Mouse (Mus musculus) adrenal gland, adult 2 months (tissue): ENCODE measurements around the gene A030005K14Rik. TPM values are rescaled to one million over a fixed set of nuclear protein-coding genes. Genes with fewer than 3 reads are reported as not detected.

Experiments
- DNase-seq: peaks from one replicate; pipeline ENCODE4 v3.0.0; 2021
- long read RNA-seq: library from polyadenylated mRNA; stranded (forward); transcript quantifications from one replicate; pipeline ENCODE4 v2.0.0, GENCODE M21; 2021
- polyA plus RNA-seq: library from polyadenylated mRNA; depleted of rRNA; stranded (reverse); fragments of >200 nt; gene quantifications from 2 replicates; pipeline ENCODE4 v1.2.3, GENCODE M21; 2012; rRNA removed
- total RNA-seq, 2 experiments: library from RNA; stranded (reverse); gene quantifications; 2 replicates each; pipeline ENCODE4 v1.2.3; 2021

A030005K14Rik gene
- total RNA-seq, result not detected
- polyA plus RNA-seq, result not detected in 2 replicates
- long read RNA-seq, result 0 reads

DNA sequence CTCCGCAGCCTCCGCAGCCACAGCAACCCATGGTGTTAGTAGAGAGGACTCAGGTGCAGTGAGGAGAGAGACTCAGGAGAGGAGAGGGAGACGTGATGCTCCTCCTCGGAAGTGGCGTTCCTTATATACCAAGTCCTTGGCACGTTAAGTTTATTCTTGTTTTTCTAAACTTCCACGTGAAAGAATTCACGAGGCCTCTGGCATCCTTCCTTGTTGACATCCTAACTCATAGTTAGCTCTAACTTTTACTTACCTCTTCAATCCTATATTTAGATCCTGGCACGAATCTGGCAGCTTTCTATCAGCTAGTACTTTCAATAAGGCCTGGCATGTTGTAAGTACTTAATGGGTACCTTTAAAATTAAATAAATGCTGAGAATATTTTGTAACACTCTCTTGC is at the start of gene A030005K14Rik:
TSS of gene A030005K14Rik (minus strand) at position 101 of the 400 bp plus-strand sequence.
- DNase-seq, result no peak

DNA sequence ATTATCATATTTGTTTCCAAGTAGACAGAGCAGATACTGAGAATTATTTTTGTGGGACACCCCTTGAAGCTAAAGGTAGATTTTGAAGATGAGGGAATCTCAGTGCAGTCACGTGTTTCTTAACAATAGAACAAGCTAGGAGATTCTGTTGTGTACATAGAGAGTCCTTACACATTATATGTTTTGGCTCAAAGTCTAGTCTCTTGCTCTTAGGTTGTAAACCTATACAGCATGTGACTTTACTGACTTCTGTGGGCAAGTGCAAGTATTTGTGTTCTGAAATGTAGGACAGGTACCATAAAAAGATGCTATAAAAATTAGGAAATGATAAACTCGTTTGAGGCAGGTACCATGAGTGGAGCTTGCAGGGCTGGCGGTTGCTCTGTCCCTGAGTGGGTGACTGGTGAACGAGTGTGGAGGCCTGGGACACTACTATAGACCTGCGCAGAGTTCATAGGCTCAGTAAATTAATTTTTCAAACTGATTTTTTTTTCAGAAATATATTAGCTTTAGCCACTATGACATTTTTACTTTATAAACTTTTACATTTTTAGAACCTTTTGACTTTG is 48.3 kb upstream of the A030005K14Rik start:
- no peak for DNase-seq

DNA sequence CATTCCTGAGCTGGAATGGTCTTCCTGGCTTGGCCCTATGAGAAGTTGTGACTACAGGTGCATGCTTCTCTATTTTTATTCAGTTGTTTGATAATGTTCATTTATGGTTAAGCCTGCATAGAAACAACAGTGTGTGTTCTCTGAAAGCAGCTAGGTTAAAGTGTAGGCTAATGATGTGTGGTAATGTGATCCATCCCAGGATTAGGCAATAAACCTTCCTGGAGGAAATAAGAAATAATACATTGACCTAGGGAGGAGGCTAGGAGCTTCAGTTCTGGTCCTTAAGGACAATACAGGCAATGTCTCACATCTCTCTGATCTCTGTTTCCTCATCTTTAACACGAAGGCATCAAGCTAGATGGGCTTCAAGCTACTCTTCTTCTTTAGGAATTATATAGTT is 46.3 kb upstream of the A030005K14Rik start:
- no peak for DNase-seq

GRCm38 (mm10) chr1:83101891-83102290 is 42.7 kb upstream of the A030005K14Rik start:
- no peak for DNase-seq

DNA sequence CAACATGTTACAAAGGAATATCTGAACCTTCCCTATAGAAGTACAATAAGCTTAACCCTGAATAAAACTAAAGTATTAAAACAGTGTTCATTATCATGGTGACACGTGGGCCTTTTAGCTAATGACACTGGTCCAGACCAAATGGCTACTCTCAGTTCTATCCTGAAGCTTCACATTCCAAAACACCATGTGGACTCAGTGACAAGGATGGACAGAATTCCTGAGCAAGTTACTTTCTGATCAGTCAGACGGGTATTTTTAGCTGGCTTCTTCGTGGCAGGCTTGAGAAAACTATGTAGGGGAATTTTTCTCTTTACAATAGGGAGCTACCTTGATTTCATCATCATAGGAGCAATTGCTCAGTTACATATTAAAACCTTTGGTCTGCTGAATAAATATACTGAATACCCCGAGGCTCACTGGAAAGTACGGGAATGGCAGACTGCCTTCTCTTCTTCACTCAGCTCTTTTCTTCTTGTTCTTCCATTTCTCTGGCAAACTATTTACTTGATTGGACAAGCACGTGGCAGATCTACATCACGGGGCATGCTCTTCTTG is 40.5 kb upstream of the A030005K14Rik start:
- DNase-seq, result no peak

- DNase-seq, result no peak
Measured at GRCm38 (mm10) chr1:83099160-83099559, 40.0 kb upstream of the A030005K14Rik start.

- no peak for DNase-seq
Measured at GRCm38 (mm10) chr1:83096935-83097334, 37.8 kb upstream of the A030005K14Rik start.

GRCm38 (mm10) chr1:83091268-83091667 is 32.1 kb upstream of the A030005K14Rik start:
- DNase-seq, result no peak

GRCm38 (mm10) chr1:83084790-83085189 is 25.6 kb upstream of the A030005K14Rik start:
- DNase-seq, result no peak

- no peak for DNase-seq
Measured at GRCm38 (mm10) chr1:83077016-83077415, 17.8 kb upstream of the A030005K14Rik start.

DNA sequence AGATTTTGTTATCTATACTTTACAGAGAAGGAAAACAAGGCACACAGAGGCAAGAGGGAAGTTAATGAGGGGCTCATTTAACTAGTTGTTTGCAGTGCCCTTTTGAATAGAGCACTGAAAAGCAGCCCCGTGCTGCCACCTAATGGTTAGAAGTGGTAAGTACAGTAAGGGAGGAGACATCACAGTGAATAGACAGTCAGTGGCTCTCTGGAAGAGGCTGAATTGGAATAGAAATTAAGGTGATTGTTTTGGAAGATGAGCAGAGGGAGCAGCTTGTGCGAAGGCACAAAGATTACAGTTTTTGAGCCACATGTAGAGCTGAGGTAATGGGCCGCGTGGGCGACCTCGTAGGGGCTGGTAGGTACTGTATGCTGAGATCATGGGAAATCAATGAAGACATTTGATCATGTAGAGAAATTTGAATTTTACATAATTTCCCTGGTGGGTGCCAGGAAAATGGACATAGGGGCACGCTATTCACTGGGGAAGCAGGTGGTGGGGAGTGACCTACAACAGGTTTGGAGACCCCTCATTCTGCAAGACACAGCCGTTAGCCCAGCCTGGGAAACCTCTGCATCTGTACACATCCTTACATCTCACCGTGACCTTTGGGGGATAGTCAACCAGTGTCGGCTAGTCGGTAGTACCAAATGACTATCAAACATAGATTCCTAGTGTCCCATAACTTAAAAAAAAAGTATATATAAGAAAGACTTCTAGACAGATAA is 17.2 kb upstream of the A030005K14Rik start:
- peak; percentile 14 for DNase-seq

GRCm38 (mm10) chr1:83075526-83076189 is 16.5 kb upstream of the A030005K14Rik start:
- DNase-seq, result no peak

DNA sequence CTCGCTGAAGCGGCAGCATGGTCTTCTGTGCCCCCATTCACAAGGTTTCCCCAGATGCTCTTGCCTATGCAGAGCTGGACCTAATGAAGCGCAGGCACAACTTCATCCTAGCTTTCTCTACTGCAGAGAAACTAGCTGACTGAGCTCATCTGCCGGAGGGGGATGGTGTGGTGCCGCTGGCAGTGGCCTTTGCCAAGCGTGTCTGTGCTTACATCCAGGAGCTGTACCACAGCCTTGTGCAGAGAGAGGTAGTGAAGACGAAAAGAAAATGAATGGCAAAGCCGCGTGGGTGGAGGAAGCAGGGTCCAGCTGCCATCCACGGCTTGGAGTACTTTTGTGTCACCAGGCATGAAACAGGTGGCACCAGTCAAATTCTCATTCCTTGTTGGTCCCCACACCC is 8.0 kb upstream of the A030005K14Rik start:
- no peak for DNase-seq

DNA sequence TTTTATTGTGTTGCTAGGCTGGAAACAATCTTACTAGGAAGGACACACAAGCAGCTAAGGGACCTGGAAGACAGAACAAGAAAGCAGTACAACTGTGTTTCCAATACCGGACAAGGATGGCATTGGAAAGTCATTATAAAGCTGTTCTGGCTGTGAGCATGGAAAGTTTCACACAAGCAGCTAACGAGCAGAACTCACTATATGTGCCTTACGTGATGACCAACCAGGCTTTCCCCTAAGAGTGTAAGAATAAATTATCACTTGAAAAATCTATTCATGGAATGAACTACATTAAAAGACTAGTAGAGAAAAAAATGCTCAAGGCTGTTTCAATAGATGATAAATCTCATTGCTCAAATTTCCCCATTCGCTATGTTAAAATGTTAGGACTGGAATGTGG is 7.4 kb upstream of the A030005K14Rik start:
- no peak for DNase-seq

DNA sequence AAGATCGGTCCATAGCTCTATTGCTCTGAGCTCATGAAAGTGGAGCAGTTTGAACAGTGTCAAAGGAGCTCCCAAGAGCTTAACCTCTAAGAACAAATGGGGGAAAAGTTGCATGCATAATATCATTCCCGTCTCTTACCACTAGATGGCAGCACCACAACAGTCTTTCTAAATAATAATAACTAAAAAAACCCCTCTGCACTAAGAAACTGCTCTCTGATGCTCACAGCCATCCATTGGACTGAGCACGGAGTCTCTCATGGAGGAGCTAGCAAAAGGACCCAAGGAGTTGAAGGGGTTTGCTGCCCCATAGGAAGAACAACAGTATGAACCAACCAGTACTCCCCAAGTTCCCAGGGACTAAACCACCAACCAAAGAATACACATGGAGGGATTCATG is 5.7 kb upstream of the A030005K14Rik start:
- no peak for DNase-seq

- DNase-seq, result no peak
Measured at GRCm38 (mm10) chr1:83060643-83061042, 1.5 kb upstream of the A030005K14Rik start, which contains the start of gene Krtap28-13. TSS of gene Krtap28-13 (plus strand) at chr1:83060930.

DNA sequence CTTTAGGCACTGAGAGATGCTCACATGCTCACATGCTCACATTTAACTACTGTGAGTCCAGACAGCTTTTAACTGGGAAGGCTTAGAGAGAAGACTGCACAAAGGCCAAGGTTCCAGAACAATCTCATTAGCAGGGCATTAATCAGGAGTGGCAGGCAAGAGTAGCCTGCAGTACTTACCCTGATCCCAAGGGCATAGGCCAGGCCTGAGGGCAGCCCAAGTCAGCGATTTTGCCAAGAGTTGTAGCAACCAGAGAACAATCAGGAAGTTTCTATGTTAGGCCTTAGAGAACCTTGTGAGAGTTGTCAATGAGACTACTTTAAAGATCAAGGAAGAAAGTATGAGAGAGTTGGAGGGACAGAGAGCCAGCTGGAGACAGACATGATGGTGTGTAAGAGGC is 697 bp downstream of the A030005K14Rik start:
- peak; percentile 9 for DNase-seq

DNA sequence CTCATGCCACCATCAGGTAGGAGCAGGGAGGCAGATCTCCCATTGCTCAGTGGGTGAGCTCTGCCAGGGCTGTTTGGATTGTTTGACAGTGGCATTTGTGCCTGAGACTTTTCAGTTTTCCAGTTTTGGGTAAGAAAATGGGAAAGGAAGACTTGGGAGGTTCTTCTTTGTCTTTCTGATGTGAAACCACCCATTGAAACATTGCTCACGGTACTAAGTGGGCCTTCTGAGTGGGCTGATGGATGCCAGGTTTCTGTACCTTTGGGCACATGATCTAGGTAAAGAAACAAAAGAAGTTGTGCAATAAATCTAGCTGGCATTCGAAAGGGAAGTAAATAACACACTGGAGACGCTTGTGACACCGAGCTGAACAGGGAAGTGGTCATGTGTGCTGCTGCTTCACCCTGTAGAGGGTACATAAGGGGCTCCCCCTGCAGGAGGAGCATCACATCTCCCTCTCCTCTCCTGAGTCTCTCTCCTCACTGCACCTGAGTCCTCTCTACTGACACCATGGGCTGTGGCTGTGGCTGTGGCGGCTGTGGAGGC is 14.2 kb downstream of the A030005K14Rik start, which contains the start of gene Gm47969:
TSS of gene Gm47969 (plus strand) at position 51 of the 546 bp plus-strand sequence.
- DNase-seq, result no peak

GRCm38 (mm10) chr1:83042380-83042779 is 16.8 kb downstream of the A030005K14Rik start, which contains the start of gene Krtap28-10:
TSS of gene Krtap28-10 (minus strand) at chr1:83042480.
- DNase-seq, result no peak

DNA sequence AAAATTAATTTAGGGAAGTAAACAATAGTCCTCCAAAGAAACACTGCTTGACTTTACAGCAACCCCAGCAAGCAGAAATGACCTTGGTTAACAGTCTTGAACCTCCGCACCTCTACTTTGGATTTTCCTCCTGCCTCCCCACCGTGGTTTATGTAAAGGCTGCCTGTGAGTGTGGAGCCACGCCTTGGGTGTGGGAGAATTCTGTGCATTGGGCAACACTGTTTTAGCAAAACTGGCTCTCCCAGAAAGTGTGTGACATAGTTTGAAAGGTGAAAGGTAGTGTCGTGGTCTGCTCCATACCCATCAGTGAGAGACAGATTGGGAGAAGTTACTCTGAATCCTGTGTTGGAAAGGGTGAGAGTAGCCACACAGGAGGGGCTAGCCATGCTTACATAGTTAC is 20.1 kb downstream of the A030005K14Rik start:
- no peak for DNase-seq

DNA sequence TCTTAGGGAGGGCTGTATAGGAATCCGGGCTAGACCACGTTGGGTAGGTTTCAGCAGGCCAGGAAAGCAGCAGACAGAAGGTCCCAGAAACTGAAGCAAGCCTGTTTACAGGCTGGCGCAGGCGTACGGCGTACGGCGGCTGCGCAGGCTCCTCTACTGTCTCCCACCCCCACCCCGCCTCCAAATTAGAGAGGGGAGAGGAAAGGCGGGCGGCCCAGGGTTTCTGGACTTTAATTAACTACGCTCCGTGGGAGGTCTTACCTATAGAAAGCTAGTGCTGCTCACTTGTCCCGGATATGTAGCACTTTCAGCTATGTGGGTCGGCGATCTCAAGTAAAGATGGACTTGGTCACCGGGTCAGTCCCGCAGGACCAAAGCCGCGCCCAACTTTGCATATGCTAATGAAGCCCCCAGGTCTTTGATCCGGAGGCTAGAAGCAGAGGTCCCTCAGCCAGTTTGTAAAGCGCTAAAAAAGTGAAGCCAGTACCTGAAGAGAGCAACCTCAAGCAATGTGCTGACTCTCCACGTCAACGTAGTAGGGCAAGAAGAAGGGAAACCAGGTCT is 21.0 kb downstream of the A030005K14Rik start, which contains the start of gene Slc19a3:
TSS of gene Slc19a3 (minus strand) at position 340 of the 564 bp plus-strand sequence.
- DNase-seq, result peak; percentile 45
